Mouse (Mus musculus): Measurements from ENCODE around the gene Klf3.

- TF ChIP-seq CTCF (IDR thresholded peaks at IDR 0.05; ENCODE audit: low read depth) (no peak), EP300 (IDR thresholded peaks at IDR 0.05; ENCODE audit: low read depth) (no peak)
Measured at GRCm38 (mm10) chr5:64855199-64855598, 52.0 kb downstream of the Klf3 start.

All from liver, embryonic 14.5 days (tissue).